Mouse (Mus musculus): ENCODE data around the gene Snx25. TPM values are rescaled to one million over a fixed set of nuclear protein-coding genes. Genes with fewer than 3 reads are reported as not detected.

Snx25 gene
- 4.5 TPM for polyA plus RNA-seq (2017; shearing (Covaris generic))

GRCm38 (mm10) chr8:46152064-46153031 is at the start of gene Snx25:
TSS of gene Snx25 (minus strand) at chr8:46152159.

GRCm38 (mm10) chr8:46151202-46152062 is 527 bp downstream of the Snx25 start, which contains the start of gene Cfap97:
TSS of gene Cfap97 (plus strand) at chr8:46151771.

GRCm38 (mm10) chr8:46005596-46005995 is 146.4 kb downstream of the Snx25 start, which contains the start of gene Ankrd37:
TSS of gene Ankrd37 (minus strand) at chr8:46005707.

GRCm38 (mm10) chr8:45999138-45999783 is 152.7 kb downstream of the Snx25 start, which contains the start of gene Lrp2bp:
TSS of gene Lrp2bp (plus strand) at chr8:45999303.

Other genes with a start within 250 kb of the Snx25 start
- gene Ccdc110, start 217.5 kb downstream of the Snx25 start, polyA plus RNA-seq (2017; shearing (Covaris generic)): not detected
- gene 1700029J07Rik, start 176.9 kb downstream of the Snx25 start, polyA plus RNA-seq (2017; shearing (Covaris generic)): 3.0 TPM
- gene Ufsp2, start 176.6 kb downstream of the Snx25 start, polyA plus RNA-seq (2017; shearing (Covaris generic)): 52.7 TPM
- not detected for gene Lrp2bp, start 152.9 kb downstream of the Snx25 start, polyA plus RNA-seq (2017; shearing (Covaris generic))
- 24.9 TPM for gene Ankrd37, start 146.5 kb downstream of the Snx25 start, polyA plus RNA-seq (2017; shearing (Covaris generic))
- gene Cfap97, start 388 bp downstream of the Snx25 start, polyA plus RNA-seq (2017; shearing (Covaris generic)): 40.4 TPM
- 131 TPM for gene Slc25a4, start 59.1 kb upstream of the Snx25 start, polyA plus RNA-seq (2017; shearing (Covaris generic))
- gene Helt, start 142.5 kb upstream of the Snx25 start, polyA plus RNA-seq (2017; shearing (Covaris generic)): not detected